Mouse (Mus musculus) spleen, adult 2 months (tissue): ENCODE data around the gene Slc35e3. TPM values are rescaled to one million over a fixed set of nuclear protein-coding genes. Genes with fewer than 3 reads are reported as not detected.

Experiments used
- DNase-seq, 2 experiments: peaks; one replicate each; pipeline versions ENCODE4 v3.0.0 to v3.0.0-alpha.2; 2012 to 2021; ENCODE audit warnings: low spot score in 2 of 2, low read depth in 1 of 2
- H3K27ac ChIP-seq: fragments of 200-500 bp; 2 replicates; pipeline ENCODE4 v1.5.1; 2012; ENCODE audit warnings: low read length, inconsistent platforms; ENCODE audit not compliant: insufficient read depth
- H3K27me3 ChIP-seq: fragments of 200-500 bp; 2 replicates; pipeline ENCODE4 v1.6.1; 2012; ENCODE audit warnings: mild to moderate bottlenecking, moderate library complexity, low read length, inconsistent platforms; ENCODE audit not compliant: control insufficient read depth, insufficient read depth
- H3K36me3 ChIP-seq: fragments of 200-500 bp; 2 replicates; pipeline ENCODE4 v1.6.1; 2012; ENCODE audit warnings: mild to moderate bottlenecking, low read length, inconsistent platforms; ENCODE audit not compliant: control insufficient read depth, insufficient read depth
- H3K4me1 ChIP-seq: fragments of 200-500 bp; 2 replicates; pipeline ENCODE4 v1.6.1; 2011; ENCODE audit warnings: inconsistent platforms; ENCODE audit not compliant: control insufficient read depth, insufficient read depth, insufficient read length
- H3K4me3 ChIP-seq: fragments of 200-500 bp; 2 replicates; pipeline ENCODE4 v1.5.1; 2011; ENCODE audit warnings: mild to moderate bottlenecking, inconsistent platforms; ENCODE audit not compliant: insufficient read depth, insufficient read length; ENCODE audit errors: extremely low read depth
- CTCF ChIP-seq: fragments of 200-500 bp; IDR thresholded peaks from 2 replicates; pipeline ENCODE4 v1.5.1; 2011; ENCODE audit warnings: mild to moderate bottlenecking, inconsistent platforms; ENCODE audit not compliant: insufficient read depth, insufficient read length, insufficient replicate concordance; ENCODE audit errors: extremely low read depth
- POLR2A ChIP-seq: fragments of 200-500 bp; IDR thresholded peaks from 2 replicates; pipeline ENCODE4 v1.6.1; 2011; ENCODE audit warnings: low read depth, low read length, inconsistent platforms
- WGBS: fragments of 180-500 bp; shearing (Covaris S2); methylation state at CpG from one replicate; pipeline ENCODE4 v1.1.7; 2018; 5-methylcytosine and 5-hydroxymethylcytosine counted together
- polyA plus RNA-seq: library from polyadenylated mRNA; depleted of rRNA; stranded (reverse); fragments of >200 nt; gene quantifications from 2 replicates; pipeline ENCODE4 v1.2.3, GENCODE M21; 2012; rRNA removed

Gene Slc35e3
- polyA plus RNA-seq, result 5.6 and 7.4 TPM in 2 replicates

DNA sequence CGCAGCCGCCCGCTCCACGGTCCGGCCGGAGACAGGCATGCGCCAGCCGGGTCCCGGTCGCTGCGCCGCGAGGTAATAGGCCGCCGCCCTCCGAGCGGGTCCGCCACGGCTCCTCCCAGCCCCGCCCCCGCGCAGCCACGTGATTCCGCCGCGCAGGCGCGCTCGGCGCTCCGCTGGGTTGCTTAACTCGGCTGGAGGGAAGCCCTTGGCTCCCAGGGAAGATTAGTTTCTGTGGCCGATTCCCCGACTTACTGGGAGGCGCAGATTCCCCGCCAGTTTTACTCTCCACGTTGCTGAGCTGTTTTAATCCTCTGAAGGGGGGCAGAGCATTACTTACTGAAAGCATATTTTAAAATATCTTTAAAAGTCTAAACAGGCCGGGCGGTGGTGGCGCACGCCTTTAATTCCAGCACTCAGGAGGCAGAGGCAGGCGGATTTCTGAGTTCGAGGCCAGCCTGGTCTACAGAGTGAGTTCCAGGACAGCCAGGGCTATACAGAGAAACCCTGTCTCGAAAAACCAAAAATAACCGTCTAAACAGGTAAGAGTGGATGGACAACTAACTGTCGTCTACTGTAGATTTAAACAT is at the start of gene Slc35e3:
Gene Slc35e3, minus strand, starts transcription at position 69 of the 587 bp plus-strand sequence.
- Histone ChIP-seq H3K4me1 (peaks cover 6% of the 10 kb centered on the region; the same call in 1 of the 2 replicates), H3K27ac (peak within 1 kb of the TSS; percentile 76), H3K4me3 (peak within 1 kb of the TSS; percentile 71), H3K27me3 (no peaks in the 10 kb centered on the region), H3K36me3 (peaks cover 8% of the 10 kb centered on the region)
- TF ChIP-seq POLR2A, result peak; percentile 56
- TF ChIP-seq CTCF, result no peak
- DNase-seq, result peak; percentile 77 to 98
- 11% methylated on average over 46 of the region's 46 CpGs for WGBS

DNA sequence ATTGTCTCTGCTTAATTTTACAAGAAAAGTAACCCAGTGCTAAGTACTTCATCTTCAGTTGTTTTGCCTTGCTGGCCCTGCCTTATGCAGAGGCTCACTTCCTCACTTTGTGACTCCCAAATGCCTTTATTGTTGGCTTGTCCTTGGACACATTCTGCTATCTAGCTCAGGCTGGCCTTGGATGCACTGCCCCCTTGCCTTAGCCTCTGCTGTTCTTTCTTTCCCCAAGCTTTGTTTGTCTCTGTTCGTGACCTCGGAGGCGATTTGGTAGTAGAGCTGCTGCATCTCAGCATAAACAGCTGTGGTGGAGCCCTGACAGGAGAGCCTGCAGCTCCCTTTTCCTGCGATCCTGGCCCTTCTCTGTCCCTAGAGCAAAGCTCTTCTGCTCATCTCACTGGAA is 49.0 kb upstream of the Slc35e3 start:
- H3K4me1 ChIP-seq, result no peaks in the 10 kb centered on the region
- WGBS, result 90% methylated on average over 4 of the region's 4 CpGs
- TF ChIP-seq CTCF (no peak), POLR2A (no peak)
- H3K36me3 ChIP-seq, result no peaks in the 10 kb centered on the region
- no peak overlapping the region; the same call in 1 of the 2 replicates for H3K27ac ChIP-seq
- H3K27me3 ChIP-seq, result no peaks in the 10 kb centered on the region
- H3K4me3 ChIP-seq, result no peak overlapping the region
- DNase-seq, result no peak

DNA sequence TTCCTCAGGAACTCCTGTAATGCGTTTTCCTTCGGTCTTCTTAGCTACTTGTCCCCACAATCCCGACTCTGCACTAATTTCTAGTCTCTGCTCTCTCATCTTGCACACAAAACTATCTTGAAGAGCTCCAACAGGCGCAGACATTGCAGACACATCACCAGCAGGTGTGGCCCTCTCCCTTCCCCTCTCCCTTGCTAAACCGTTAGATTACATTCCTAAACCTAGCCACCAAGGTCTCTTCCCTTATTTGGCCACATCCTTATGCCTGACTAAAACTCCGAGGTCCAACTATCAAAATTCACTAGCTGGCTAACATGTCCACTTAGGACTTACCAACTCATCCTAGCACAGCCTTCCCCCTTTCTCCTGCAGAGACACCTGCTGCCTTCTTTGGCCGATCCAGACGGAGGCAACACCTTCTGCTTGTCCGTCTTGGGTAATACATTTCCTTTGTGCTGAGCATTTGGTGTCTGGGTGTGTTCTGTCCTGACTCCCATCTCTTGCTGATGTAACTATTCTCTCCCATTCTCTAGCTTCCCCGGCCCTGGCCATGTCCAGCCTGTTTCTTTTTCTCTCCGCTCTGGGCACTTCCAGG is 47.4 kb upstream of the Slc35e3 start:
- H3K4me1 ChIP-seq, result no peaks in the 10 kb centered on the region
- H3K27me3 ChIP-seq, result no peaks in the 10 kb centered on the region
- H3K4me3 ChIP-seq, result no peak overlapping the region
- H3K36me3 ChIP-seq, result no peaks in the 10 kb centered on the region
- no peak for TF ChIP-seq CTCF
- no peak for TF ChIP-seq POLR2A
- no peak overlapping the region for H3K27ac ChIP-seq
- DNase-seq, result no peak
- WGBS, result 75% methylated on average over 11 of the region's 11 CpGs

DNA sequence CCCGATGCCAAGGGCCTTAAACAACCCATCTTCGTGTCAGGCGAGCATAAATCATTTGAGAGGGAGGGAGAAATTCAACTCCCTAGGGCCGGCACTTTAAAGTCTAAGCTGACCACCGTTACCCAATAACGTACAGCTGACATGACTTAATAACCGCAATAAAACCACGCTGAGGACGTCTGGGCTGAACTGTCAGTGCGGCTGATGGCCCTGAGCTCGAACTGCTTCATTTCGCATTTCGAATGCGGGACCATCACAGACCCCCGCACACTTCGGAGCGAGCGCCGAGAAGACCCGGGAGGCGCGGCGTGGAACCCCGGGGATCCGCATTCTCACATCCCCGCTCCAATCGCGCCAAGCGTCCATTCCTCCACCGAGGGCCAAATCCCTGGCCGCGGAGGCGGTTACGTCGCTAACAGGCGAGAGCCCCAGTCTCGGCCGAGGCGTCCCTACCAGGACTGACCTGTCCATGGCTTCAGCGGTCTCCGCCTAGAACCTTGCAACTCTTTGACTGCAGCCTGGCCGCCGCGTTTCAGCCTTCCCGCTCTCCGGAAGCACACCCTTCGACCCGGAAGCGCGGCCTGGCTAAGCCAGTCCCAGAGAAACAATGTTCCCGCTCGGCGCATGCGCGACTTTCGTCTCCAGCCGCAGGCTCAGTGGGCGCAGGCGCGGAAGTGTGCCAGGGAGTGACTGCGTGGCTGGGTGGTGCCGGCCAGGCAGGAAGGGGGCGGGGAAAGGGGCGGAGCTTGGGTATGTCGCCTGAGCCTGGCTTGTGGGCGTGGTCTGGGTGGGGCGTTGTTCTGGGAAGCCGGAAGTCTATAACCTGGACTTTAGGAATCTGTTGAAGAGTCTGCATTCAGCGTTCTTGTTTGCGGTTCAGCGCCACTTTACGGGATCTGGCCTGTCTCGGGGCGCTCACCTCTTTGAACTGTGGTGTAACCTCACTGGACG is 46.3 kb upstream of the Slc35e3 start, which contains the start of gene Nup107:
Gene Nup107, minus strand, starts transcription at position 565 of the 951 bp plus-strand sequence.
- under 1% methylated on average over 75 of the region's 75 CpGs for WGBS
- DNase-seq, result peak; percentile 97 to 100
- Histone ChIP-seq H3K4me3 (peak within 1 kb of the TSS; percentile 100), H3K27ac (peak within 1 kb of the TSS; percentile 78), H3K27me3 (no peaks in the 10 kb centered on the region), H3K4me1 (no peaks in the 10 kb centered on the region), H3K36me3 (0 out of 2 replicates have a peak, but pooled peaks cover 2% of the 10 kb centered on the region)
- TF ChIP-seq POLR2A, result peak; percentile 44; the same call in 1 of the 2 replicates
- TF ChIP-seq CTCF, result no peak

DNA sequence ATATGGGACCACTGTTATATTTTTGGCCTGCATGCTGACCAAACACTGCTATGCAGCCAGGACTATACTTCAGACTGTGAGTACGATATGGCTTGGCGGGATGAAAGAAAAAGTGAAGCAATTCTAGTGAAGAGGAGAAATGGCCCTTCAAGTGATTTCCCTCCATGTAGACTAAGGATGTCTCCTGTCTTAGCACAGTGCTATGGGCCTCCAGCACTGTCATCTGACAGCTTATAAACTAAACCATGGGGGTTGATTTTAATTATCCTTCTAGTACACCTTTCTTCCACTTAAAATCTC is 45.0 kb upstream of the Slc35e3 start:
- H3K4me3 ChIP-seq, result no peak overlapping the region

DNA sequence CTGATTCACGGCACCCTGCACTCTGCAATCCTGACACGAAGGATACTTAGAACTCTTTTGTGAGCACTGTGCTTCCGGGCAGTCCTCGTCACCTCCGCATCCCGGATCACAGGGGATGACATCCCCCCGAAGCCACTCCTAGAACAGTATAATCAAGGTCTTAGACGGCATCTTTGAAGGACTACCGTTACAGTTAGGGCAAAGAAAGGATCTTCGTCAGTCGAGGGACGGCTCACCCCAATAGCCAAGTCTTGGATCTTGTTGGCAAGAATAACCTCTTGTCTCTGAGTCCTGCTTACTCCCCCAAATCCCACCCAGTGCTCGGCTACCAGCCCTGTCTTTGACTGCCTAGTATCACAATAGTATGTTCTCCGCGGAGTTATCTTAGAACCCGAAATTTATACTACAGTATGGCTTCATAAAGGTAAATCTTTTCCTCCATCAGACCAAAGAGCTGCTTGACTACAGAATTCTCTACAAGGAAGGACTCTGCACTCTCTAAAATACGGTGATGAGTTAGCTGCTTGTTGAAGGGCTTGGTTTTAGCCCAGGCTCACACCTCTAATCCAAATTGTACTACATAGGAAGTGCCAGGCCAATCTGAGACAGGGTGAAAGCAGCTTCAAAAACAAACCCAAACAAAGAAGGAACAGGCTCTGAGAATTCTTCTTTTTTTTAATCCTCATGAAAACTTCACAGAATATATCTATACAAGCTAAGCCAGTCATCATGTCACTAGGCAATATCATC is 44.4 kb upstream of the Slc35e3 start:
- 95% methylated on average over 17 of the region's 17 CpGs for WGBS
- no peak for DNase-seq
- no peak for TF ChIP-seq CTCF
- no peak for TF ChIP-seq POLR2A
- no peak overlapping the region for H3K27ac ChIP-seq
- no peaks in the 10 kb centered on the region for H3K27me3 ChIP-seq
- H3K36me3 ChIP-seq, result peaks cover 7% of the 10 kb centered on the region
- H3K4me1 ChIP-seq, result no peaks in the 10 kb centered on the region
- H3K4me3 ChIP-seq, result no peak overlapping the region

More for the DNA sequence above, 45.0 kb upstream of the Slc35e3 start:
- Histone ChIP-seq H3K4me1 (no peaks in the 10 kb centered on the region), H3K27ac (no peak overlapping the region), H3K27me3 (no peaks in the 10 kb centered on the region), H3K36me3 (peaks cover 6% of the 10 kb centered on the region)
- DNase-seq, result no peak
- no peak for TF ChIP-seq POLR2A
- no peak for TF ChIP-seq CTCF
- WGBS, result 95% methylated on average over 2 of the region's 2 CpGs

DNA sequence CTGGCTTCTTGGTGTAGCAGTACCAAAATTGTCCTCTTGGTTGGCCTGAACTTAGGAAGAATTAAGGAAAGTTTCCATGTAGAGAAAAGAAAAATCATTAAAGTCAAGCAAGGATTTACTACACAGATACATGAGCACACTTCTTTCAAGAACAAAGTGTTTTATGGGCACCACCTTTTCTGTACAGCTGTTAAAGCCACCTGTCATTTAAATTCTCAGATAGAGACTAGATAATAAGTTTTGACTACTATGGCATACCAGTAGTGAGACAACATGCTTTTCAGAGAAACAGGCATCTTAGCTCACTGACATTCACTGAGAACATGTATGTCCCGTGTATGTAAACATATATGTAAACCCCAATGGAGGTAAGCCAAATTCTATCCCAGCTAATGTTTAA is 43.8 kb upstream of the Slc35e3 start:
- no peak overlapping the region for H3K4me3 ChIP-seq
- 91% methylated on average over 1 of the region's 1 CpGs for WGBS
- no peaks in the 10 kb centered on the region for H3K27me3 ChIP-seq
- DNase-seq, result no peak
- H3K27ac ChIP-seq, result no peak overlapping the region
- TF ChIP-seq POLR2A (no peak), CTCF (no peak)
- no peaks in the 10 kb centered on the region for H3K4me1 ChIP-seq
- peaks cover 10% of the 10 kb centered on the region for H3K36me3 ChIP-seq
